In the genomic region with DNA sequence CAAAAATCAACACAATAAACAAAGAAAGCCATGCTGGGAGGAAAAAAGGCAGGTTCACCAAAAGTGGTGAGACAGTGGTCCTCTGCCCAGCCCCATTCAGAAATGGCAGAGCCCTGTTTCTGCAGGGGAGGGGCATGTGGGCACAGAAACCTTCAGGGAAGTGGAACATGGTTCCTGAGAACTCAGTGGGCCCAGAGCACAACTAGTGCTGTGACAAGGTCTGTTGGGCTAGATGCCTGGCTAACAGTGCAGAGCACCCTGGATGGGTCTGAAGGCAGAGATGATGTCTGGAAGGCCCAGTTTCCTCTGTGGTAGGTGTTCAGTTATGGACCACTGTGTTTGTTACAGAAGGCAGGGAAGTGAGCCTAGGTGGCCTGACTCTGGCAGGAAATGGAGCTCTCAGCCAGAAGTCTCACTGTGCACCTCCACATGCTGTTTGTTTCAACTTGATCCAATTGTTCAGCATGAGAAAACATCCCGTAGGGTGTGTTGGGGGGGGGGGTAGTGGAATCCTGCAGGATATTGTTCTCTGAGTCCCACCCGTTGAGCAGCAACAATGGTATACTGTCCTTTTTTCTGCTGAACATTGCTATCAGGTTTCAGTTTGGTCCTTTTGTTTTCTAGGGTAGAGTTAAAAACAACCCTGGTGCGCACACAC, we compare ENCODE assay signal across 9 mouse cellular contexts.
DNase-seq lines count a peak whose midpoint lies in the region; ATAC-seq and TF ChIP-seq lines count a peak whose summit lies in the region.
"Had no signal": no experiment of that assay in that cellular context is flagged by ENCODE, and none has a peak within 500 bp of the region (broad histone marks: within the 10 kb centered on the region; RNA-seq: fewer than 3 reads in every experiment).

No protein-coding gene starts in this region.

- no peaks in the 10 kb centered on the region for H3K27me3 ChIP-seq in lung, embryonic 14.5 days (ENCODE audit: insufficient read depth, low read length)
- H3K27me3 ChIP-seq in embryonic facial prominence, embryonic 12.5 days: no peaks in the 10 kb centered on the region
- no peaks in the 10 kb centered on the region for H3K27me3 ChIP-seq in heart, embryonic 16.5 days (ENCODE audit: control insufficient read depth, insufficient read depth, low read length)
- H3K27me3 ChIP-seq in neural tube, embryonic 12.5 days (replicated peaks): no peaks in the 10 kb centered on the region
- H3K27me3 ChIP-seq: limb, embryonic 15.5 days had no signal

- no peaks in the 10 kb centered on the region for H3K9me3 ChIP-seq in lung, embryonic 14.5 days (ENCODE audit: low read depth, low read length)
- no peaks in the 10 kb centered on the region for H3K9me3 ChIP-seq in embryonic facial prominence, embryonic 12.5 days
- H3K9me3 ChIP-seq in heart, embryonic 16.5 days (replicated peaks; ENCODE audit: control insufficient read depth, low read length): no peaks in the 10 kb centered on the region
- no peaks in the 10 kb centered on the region for H3K9me3 ChIP-seq in neural tube, embryonic 12.5 days
- H3K9me3 ChIP-seq: limb, embryonic 15.5 days had no signal

- no peaks in the 10 kb centered on the region for H3K36me3 ChIP-seq in lung, embryonic 14.5 days (ENCODE audit: insufficient read depth)
- no peaks in the 10 kb centered on the region for H3K36me3 ChIP-seq in embryonic facial prominence, embryonic 12.5 days
- H3K36me3 ChIP-seq in heart, embryonic 16.5 days (ENCODE audit: control insufficient read depth, insufficient read depth): no peaks in the 10 kb centered on the region
- H3K36me3 ChIP-seq in neural tube, embryonic 12.5 days: no peaks in the 10 kb centered on the region
- H3K36me3 ChIP-seq: limb, embryonic 15.5 days had no signal

- H3K4me3 ChIP-seq in lung, embryonic 14.5 days (ENCODE audit: low read depth, low read length): no peak overlapping the region
- H3K4me3 ChIP-seq in lung, adult 2 months (replicated peaks; ENCODE audit: extremely low read depth, low read depth, low read length): no peak overlapping the region
- H3K4me3 ChIP-seq in embryonic facial prominence, embryonic 12.5 days: no peak overlapping the region
- H3K4me3 ChIP-seq in heart, embryonic 16.5 days (ENCODE audit: low read length): no peak overlapping the region
- no peak overlapping the region for H3K4me3 ChIP-seq in neural tube, embryonic 12.5 days
- H3K4me3 ChIP-seq: limb, embryonic 15.5 days had no signal

- peak overlapping the region; percentile 39; the same call in 1 of the 2 replicates for H3K27ac ChIP-seq in lung, embryonic 14.5 days (ENCODE audit: low read depth)
- peak overlapping the region; percentile 32; the same call in 1 of the 2 replicates for H3K27ac ChIP-seq in embryonic facial prominence, embryonic 12.5 days
- H3K27ac ChIP-seq in heart, embryonic 16.5 days (ENCODE audit: low read length): peak overlapping the region; percentile 74
- H3K27ac ChIP-seq in neural tube, embryonic 12.5 days: peak overlapping the region; percentile 58
- H3K27ac ChIP-seq: limb, embryonic 15.5 days had no signal

- no peak overlapping the region for H3K9ac ChIP-seq in lung, embryonic 14.5 days
- H3K9ac ChIP-seq in embryonic facial prominence, embryonic 12.5 days: no peak overlapping the region
- H3K9ac ChIP-seq in heart, embryonic 16.5 days (ENCODE audit: low read length): no peak overlapping the region
- no peak overlapping the region for H3K9ac ChIP-seq in neural tube, embryonic 12.5 days
- H3K9ac ChIP-seq: limb, embryonic 15.5 days had no signal

- 71% methylated on average over 3 of the region's 3 CpGs for WGBS in lung, embryonic 14.5 days
- 47% methylated on average over 3 of the region's 3 CpGs for WGBS in lung, adult 2 months
- 32% methylated on average over 3 of the region's 3 CpGs for WGBS in embryonic facial prominence, embryonic 12.5 days
- 55% methylated on average over 3 of the region's 3 CpGs for WGBS in heart, embryonic 16.5 days
- 12% methylated on average over 3 of the region's 3 CpGs for WGBS in neural tube, embryonic 12.5 days

- no peak overlapping the region for H3K4me2 ChIP-seq in lung, embryonic 14.5 days
- H3K4me2 ChIP-seq in embryonic facial prominence, embryonic 12.5 days (replicated peaks): no peak overlapping the region
- H3K4me2 ChIP-seq in heart, embryonic 16.5 days (ENCODE audit: low read depth, low read length): peak overlapping the region; percentile 24; the same call in 1 of the 2 replicates
- 0 out of 2 replicates have a peak overlapping the region, but pooled peaks have one; percentile 2 for H3K4me2 ChIP-seq in neural tube, embryonic 12.5 days (replicated peaks)
- H3K4me2 ChIP-seq: limb, embryonic 15.5 days had no signal

- no peak for TF ChIP-seq POLR2A in lung, adult 2 months (IDR thresholded peaks at IDR 0.05; ENCODE audit: borderline replicate concordance, extremely low read depth, low read depth, low read length)

- H3K4me1 ChIP-seq in lung, embryonic 14.5 days (ENCODE audit: insufficient read depth): peaks cover 14% of the 10 kb centered on the region
- H3K4me1 ChIP-seq in lung, adult 2 months (ENCODE audit: control insufficient read depth, insufficient read depth, low read length): peaks cover 15% of the 10 kb centered on the region
- peaks cover 24% of the 10 kb centered on the region for H3K4me1 ChIP-seq in embryonic facial prominence, embryonic 12.5 days
- peaks cover 42% of the 10 kb centered on the region for H3K4me1 ChIP-seq in heart, embryonic 16.5 days (ENCODE audit: control insufficient read depth, insufficient read depth, low read length)
- peaks cover 35% of the 10 kb centered on the region for H3K4me1 ChIP-seq in neural tube, embryonic 12.5 days

- DNase-seq in lung, embryonic 14.5 days: no peak
- no peak for DNase-seq in lung, adult 2 months
- no peak for DNase-seq in ovary, adult 18-20 months (ENCODE audit: low spot score)
- DNase-seq in left cerebral cortex, adult 8-10 months (ENCODE audit: low spot score in 2 of 2): no peak
- no peak for DNase-seq in testis, postnatal 14 days (ENCODE audit: low spot score)

- no peak for TF ChIP-seq CTCF in lung, embryonic 14.5 days (IDR thresholded peaks at IDR 0.05; ENCODE audit: low read depth)
- TF ChIP-seq CTCF in lung, adult 2 months (IDR thresholded peaks at IDR 0.05; ENCODE audit: insufficient read depth, low read length): no peak

- no peak for ATAC-seq in lung, embryonic 14.5 days (ENCODE audit: insufficient read depth)
- no peak for ATAC-seq in embryonic facial prominence, embryonic 12.5 days (ENCODE audit: insufficient number of reproducible peaks, insufficient read depth, low FRiP score, low TSS enrichment)
- no peak for ATAC-seq in heart, embryonic 16.5 days (replicated peaks; ENCODE audit: extremely low read depth, insufficient read depth, low FRiP score)
- ATAC-seq in neural tube, embryonic 12.5 days (ENCODE audit: low FRiP score, low read depth): peak; percentile 38

Comparison
In these comparisons a context has a peak if more than half of its experiments do, and no peak if none do; other contexts are left out.
1. H3K4me2 ChIP-seq: peak in heart, embryonic 16.5 days (single experiment) and neural tube, embryonic 12.5 days (single experiment); none in lung, embryonic 14.5 days (single experiment) and embryonic facial prominence, embryonic 12.5 days (single experiment).
2. Peak in every context shown above with its lines, with median percentiles within 50 percentile points of each other: H3K27ac ChIP-seq.